Mouse (Mus musculus) liver, embryonic 14.5 days (tissue): Measurements from ENCODE around the gene Ank2. TPM values are rescaled to one million over a fixed set of nuclear protein-coding genes. Genes with fewer than 3 reads are reported as not detected.

Source experiments
- ATAC-seq: fragments of 200-750 bp; cut with Nextera tagmentation; 2 replicates; pipeline ENCODE4 v1.8.0; 2017; ENCODE audit warnings: moderate number of reproducible peaks, mild to moderate bottlenecking, moderate library complexity; ENCODE audit not compliant: insufficient read depth
- DNase-seq, 3 experiments: peaks; one replicate each; pipeline ENCODE4 v3.0.0-alpha.2; 2012 to 2013; ENCODE audit warnings: low read depth in 3 of 3, low spot score in 3 of 3
- H3K27ac ChIP-seq: fragments of 300-500 bp; sonication (generic); 2 replicates; pipeline ENCODE4 v1.5.1; 2014; ENCODE audit warnings: moderate library complexity, mild to moderate bottlenecking, control low read depth, inconsistent platforms
- H3K27me3 ChIP-seq: fragments of 300-500 bp; sonication (generic); 2 replicates; pipeline ENCODE4 v1.6.1; 2014; ENCODE audit warnings: mild to moderate bottlenecking, low read length, moderate library complexity; ENCODE audit not compliant: control insufficient read depth, insufficient read depth
- H3K36me3 ChIP-seq: fragments of 300-500 bp; sonication (generic); replicated peaks from 2 replicates; pipeline ENCODE4 v1.6.1; 2014; ENCODE audit warnings: low read depth; ENCODE audit not compliant: control insufficient read depth, insufficient read depth
- H3K4me1 ChIP-seq, 2 experiments: fragments of 200-500 bp in 1 of 2; fragments of 300-500 bp in 1 of 2; sonication (generic) in 1 of 2; replicated peaks; 2 replicates each; pipeline ENCODE4 v1.6.1; 2012 to 2014; ENCODE audit warnings: antibody characterized with exemption in 1 of 2, inconsistent platforms in 1 of 2, low read length in 1 of 2; ENCODE audit not compliant: control insufficient read depth in 2 of 2, insufficient read depth in 2 of 2
- H3K4me2 ChIP-seq: fragments of 300-500 bp; sonication (generic); 2 replicates; pipeline ENCODE4 v1.6.1; 2014; ENCODE audit warnings: low read depth, mild to moderate bottlenecking, control low read depth, moderate library complexity
- H3K4me3 ChIP-seq, 2 experiments: fragments of 200-500 bp in 1 of 2; fragments of 300-500 bp in 1 of 2; sonication (generic) in 1 of 2; 2 replicates each; pipeline ENCODE4 v1.5.1; 2012 to 2014; ENCODE audit warnings: low read depth in 2 of 2, low read length in 2 of 2, mild to moderate bottlenecking in 2 of 2, control low read depth in 1 of 2, inconsistent platforms in 1 of 2, moderate library complexity in 1 of 2; ENCODE audit not compliant: insufficient read depth in 1 of 2
- H3K9ac ChIP-seq: fragments of 300-500 bp; sonication (generic); replicated peaks from 2 replicates; pipeline ENCODE4 v1.6.1; 2014; ENCODE audit warnings: mild to moderate bottlenecking, control low read depth, moderate library complexity
- H3K9me3 ChIP-seq: fragments of 300-500 bp; sonication (generic); 2 replicates; pipeline ENCODE4 v1.6.1; 2016; ENCODE audit warnings: low read length, mixed read lengths; ENCODE audit not compliant: control insufficient read depth
- CTCF ChIP-seq: IDR thresholded peaks from 2 replicates; pipeline ENCODE4 v1.5.1; 2016; ENCODE audit warnings: antibody characterized with exemption, low read depth, control low read depth
- EP300 ChIP-seq: IDR thresholded peaks from 2 replicates; pipeline ENCODE4 v1.6.1; 2016; ENCODE audit warnings: antibody characterized with exemption, low read depth
- WGBS: fragments of 180-500 bp; shearing (Covaris S2); extraction: QIAGEN DNeasy Blood & Tissue Kit; methylation state at CpG from one replicate; pipeline ENCODE4 v1.1.7; 2014; ENCODE audit not compliant: insufficient replicate concordance; 5-methylcytosine and 5-hydroxymethylcytosine counted together
- polyA plus RNA-seq, 2 experiments: library from polyadenylated mRNA; depleted of rRNA in 1 of 2; stranded (reverse) in 1 of 2; unstranded in 1 of 2; fragments of >200 nt; fragmentation: Nextera tagmentation in 1 of 2; extraction: Ambion mirVana in 1 of 2; gene quantifications; 2 replicates each; pipeline versions ENCODE4 v1.2.1 to v1.2.3; 2012 to 2014

The Ank2 gene
- polyA plus RNA-seq, 2 experiments, result 4.8 to 5.2 TPM

DNA sequence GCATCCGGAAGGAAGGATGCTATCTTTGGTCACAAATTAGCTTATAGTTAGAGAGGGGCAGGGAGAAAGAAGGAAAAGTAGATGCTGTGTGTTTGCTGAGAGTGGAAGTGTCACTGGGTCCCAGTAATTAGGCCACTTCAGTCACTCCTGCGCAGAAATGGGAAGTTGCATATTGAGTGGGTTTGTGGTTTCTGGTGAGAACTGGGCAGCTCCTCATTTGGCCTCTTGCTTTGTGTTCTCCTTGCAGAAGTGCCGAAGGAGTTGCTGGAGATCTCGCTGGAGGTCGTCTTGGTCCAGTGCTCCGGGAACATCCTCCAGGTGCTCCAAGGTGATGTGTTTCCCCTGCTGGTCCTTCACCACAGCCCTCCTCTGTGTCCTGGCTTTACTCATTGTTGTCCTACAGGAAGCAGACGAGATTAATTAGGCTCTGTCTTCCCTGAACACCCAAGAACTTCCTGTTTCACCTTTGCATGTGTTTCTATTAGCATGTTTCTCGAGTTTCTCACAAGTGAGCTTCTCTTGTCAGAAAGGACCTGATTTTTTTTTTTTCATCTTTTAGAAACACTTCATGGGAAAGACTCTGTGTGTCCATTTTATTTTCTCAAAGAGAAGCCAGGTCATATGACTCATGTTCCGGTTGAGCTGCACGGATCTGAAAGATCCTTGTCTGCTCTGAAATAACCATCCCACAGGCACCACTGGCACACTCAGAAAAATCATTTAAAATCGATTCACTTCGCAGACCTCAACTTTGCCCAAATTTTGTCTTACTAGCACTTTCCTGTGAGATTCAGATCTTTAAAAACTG, 575.4 kb downstream of the Ank2 start:
- no peak overlapping the region for H3K27ac ChIP-seq
- no peak overlapping the region for H3K9ac ChIP-seq
- H3K36me3 ChIP-seq, result no peaks in the 10 kb centered on the region
- H3K4me2 ChIP-seq, result no peak overlapping the region
- DNase-seq, result no peak
- TF ChIP-seq EP300, result no peak
- no peak for TF ChIP-seq CTCF
- H3K9me3 ChIP-seq, result no peaks in the 10 kb centered on the region
- no peaks in the 10 kb centered on the region for H3K27me3 ChIP-seq
- no peak for ATAC-seq
- no peaks in the 10 kb centered on the region for H3K4me1 ChIP-seq
- 28% methylated on average over 12 of the region's 12 CpGs for WGBS
- no peak overlapping the region for H3K4me3 ChIP-seq

DNA sequence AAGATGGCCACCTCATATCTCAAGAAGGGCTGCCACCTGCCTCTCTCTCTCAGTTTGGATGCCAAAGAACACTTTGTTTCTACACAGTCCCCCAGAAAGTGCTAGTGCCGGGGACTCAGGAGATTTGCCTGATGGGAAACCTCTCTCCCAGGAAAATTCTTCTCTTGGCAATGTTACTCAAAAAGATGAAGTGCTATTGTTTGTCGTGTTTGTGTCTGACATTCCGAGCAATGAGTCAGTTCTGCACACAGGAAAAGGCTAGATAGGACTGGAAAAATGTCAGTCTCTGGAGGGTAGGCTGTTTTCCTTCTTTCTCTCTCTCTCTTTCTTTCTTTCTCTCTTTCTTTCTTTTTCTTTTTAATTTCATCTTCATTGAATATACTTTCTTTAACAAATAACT, 577.2 kb downstream of the Ank2 start:
- no peak for DNase-seq
- H3K4me2 ChIP-seq, result no peak overlapping the region
- H3K9me3 ChIP-seq, result no peaks in the 10 kb centered on the region
- H3K27me3 ChIP-seq, result no peaks in the 10 kb centered on the region
- H3K4me3 ChIP-seq, result no peak overlapping the region
- H3K9ac ChIP-seq, result no peak overlapping the region
- 35% methylated on average over 3 of the region's 3 CpGs for WGBS
- no peak overlapping the region for H3K27ac ChIP-seq
- no peak for ATAC-seq
- H3K4me1 ChIP-seq, result no peaks in the 10 kb centered on the region
- TF ChIP-seq CTCF, result no peak
- no peak for TF ChIP-seq EP300
- H3K36me3 ChIP-seq, result no peaks in the 10 kb centered on the region

DNA sequence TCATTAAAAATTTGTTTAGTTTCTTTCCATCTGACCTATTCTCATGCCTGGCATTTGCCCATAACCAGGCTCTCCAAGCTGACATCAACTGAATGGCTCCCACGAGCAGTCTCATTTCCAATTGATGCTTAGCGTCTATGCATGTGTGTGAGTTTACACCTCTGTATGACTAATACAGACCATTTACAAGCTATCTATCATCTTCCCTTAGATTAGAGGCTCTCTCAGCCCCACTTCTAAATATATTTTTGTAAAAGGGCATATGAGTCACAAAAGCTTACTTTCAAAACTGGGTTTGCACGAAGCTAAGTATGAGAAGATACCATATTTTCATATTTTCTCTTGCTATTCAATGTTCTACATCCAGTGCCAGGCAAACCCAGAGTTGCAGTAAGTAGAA, 578.9 kb downstream of the Ank2 start:
- DNase-seq, result no peak
- no peaks in the 10 kb centered on the region for H3K27me3 ChIP-seq
- no peak overlapping the region for H3K27ac ChIP-seq
- H3K4me1 ChIP-seq, result no peaks in the 10 kb centered on the region
- WGBS, result 67% methylated on average over 3 of the region's 3 CpGs
- H3K4me2 ChIP-seq, result no peak overlapping the region
- TF ChIP-seq CTCF, result no peak
- TF ChIP-seq EP300, result no peak
- no peaks in the 10 kb centered on the region for H3K9me3 ChIP-seq
- no peaks in the 10 kb centered on the region for H3K36me3 ChIP-seq
- no peak for ATAC-seq
- no peak overlapping the region for H3K9ac ChIP-seq
- H3K4me3 ChIP-seq, result no peak overlapping the region

DNA sequence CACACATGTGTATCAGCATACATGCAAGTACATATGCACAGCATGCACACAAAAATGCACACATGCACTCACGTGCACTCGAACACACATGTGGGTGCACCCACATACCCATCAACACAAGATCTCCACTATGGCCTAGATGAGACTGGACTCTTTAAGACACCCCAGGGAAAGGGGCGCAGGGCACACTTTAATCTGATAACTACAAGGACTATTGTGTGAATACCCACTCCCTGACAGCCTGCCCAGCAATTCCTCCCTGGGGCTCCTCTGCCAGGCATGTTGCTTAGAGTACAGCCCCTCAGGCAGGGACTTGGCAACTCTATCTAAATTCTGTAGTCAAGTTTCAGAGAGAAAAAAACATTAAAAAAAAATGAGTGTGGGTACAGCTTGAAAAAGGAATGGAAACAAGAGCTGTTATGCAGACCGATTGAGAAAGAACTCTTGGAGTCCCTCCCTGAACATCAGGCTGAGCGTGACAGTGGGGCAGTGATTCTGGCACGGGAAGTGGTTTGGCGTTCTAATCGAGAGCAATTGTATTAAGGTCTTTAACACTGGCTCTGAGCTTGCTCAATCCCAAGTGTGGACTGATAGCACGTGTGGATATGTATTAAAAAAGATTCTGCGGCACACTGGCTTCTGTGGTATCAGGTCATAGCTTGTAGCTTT, 580.2 kb downstream of the Ank2 start:
- Histone ChIP-seq H3K4me3 (no peak overlapping the region), H3K9me3 (no peaks in the 10 kb centered on the region), H3K4me2 (no peak overlapping the region), H3K4me1 (no peaks in the 10 kb centered on the region), H3K27ac (no peak overlapping the region), H3K27me3 (no peaks in the 10 kb centered on the region), H3K9ac (no peak overlapping the region), H3K36me3 (no peaks in the 10 kb centered on the region)
- TF ChIP-seq EP300 (no peak), CTCF (no peak)
- DNase-seq, result no peak
- WGBS, result 67% methylated on average over 10 of the region's 10 CpGs
- no peak for ATAC-seq

DNA sequence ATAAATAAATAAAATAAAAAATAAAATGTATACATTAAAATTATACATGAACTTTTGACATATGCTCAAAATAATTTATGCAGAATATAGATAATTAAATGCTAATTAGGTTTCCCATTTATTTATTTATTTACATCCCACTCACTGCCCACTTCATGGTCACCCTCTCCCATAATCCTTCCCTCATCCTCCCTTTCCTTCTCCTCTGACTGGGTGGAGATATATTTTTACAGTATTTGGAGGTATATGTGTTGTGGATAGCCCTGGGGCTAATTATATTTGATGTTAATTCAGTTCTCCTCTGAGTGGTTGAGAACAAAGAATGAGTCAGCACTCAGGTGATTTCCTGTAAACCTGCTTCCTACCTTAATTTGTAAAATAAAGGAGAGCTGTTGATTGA, 582.8 kb downstream of the Ank2 start:
- Histone ChIP-seq H3K27ac (no peak overlapping the region), H3K4me2 (no peak overlapping the region), H3K9ac (no peak overlapping the region), H3K4me1 (no peaks in the 10 kb centered on the region), H3K36me3 (no peaks in the 10 kb centered on the region), H3K9me3 (no peaks in the 10 kb centered on the region), H3K27me3 (no peaks in the 10 kb centered on the region), H3K4me3 (no peak overlapping the region)
- ATAC-seq (no peak), DNase-seq (no peak)
- no peak for TF ChIP-seq EP300
- TF ChIP-seq CTCF, result no peak
